Mouse (Mus musculus): Measurements from ENCODE around the gene Malsu1. TPM values are rescaled to one million over a fixed set of nuclear protein-coding genes. Genes with fewer than 3 reads are reported as not detected.

Malsu1 gene
- polyA plus RNA-seq, 1 experiment: 18.6 TPM

- DNase-seq (ENCODE audit: low read depth): no peak
- TF ChIP-seq POLR2A (IDR thresholded peaks at IDR 0.05; ENCODE audit: borderline replicate concordance, extremely low read depth, insufficient read depth, insufficient read length, poor library complexity, severe bottlenecking): no peak
These were observed 42.0 kb downstream of the Malsu1 start for GRCm38 (mm10) chr6:49115550-49115949.

DNA sequence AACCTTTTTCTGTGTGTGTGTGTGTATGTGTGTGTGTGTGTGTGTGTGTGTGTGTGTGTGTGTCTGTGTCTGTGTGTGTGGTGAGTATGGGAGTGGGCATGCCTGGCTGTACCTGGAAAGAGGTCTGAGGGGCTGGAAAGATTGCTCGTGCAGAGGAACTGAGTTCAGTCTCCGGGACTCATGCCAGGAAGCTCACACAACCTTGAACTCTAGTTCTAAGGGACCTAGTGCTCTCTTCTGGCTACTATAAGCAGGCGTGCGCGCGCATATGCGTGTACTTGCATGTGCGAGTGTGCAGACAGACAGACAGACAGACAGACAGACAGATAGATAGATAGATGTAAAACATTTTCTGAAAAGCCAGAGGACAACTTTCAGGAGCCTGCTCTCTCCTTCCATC lies 42.6 kb downstream of the Malsu1 start:
- no peak for DNase-seq (ENCODE audit: low read depth)
- TF ChIP-seq POLR2A (IDR thresholded peaks at IDR 0.05; ENCODE audit: borderline replicate concordance, extremely low read depth, insufficient read depth, insufficient read length, poor library complexity, severe bottlenecking) (no peak), CTCF (IDR thresholded peaks at IDR 0.05; ENCODE audit: borderline replicate concordance, extremely low read depth, insufficient read depth, insufficient read length) (no peak)

- no peak for DNase-seq (ENCODE audit: low read depth)
- TF ChIP-seq CTCF (IDR thresholded peaks at IDR 0.05; ENCODE audit: borderline replicate concordance, extremely low read depth, insufficient read depth, insufficient read length): no peak
- no peak for TF ChIP-seq POLR2A (IDR thresholded peaks at IDR 0.05; ENCODE audit: borderline replicate concordance, extremely low read depth, insufficient read depth, insufficient read length, poor library complexity, severe bottlenecking)
These were observed 44.9 kb downstream of the Malsu1 start for GRCm38 (mm10) chr6:49118446-49118845.

GRCm38 (mm10) chr6:49119462-49120135 lies 46.0 kb downstream of the Malsu1 start:
- peak; percentile 52 for DNase-seq (ENCODE audit: low read depth)
- no peak for TF ChIP-seq CTCF (IDR thresholded peaks at IDR 0.05; ENCODE audit: borderline replicate concordance, extremely low read depth, insufficient read depth, insufficient read length)
- no peak for TF ChIP-seq POLR2A (IDR thresholded peaks at IDR 0.05; ENCODE audit: borderline replicate concordance, extremely low read depth, insufficient read depth, insufficient read length, poor library complexity, severe bottlenecking)

GRCm38 (mm10) chr6:49120370-49120769 lies 46.8 kb downstream of the Malsu1 start:
- TF ChIP-seq POLR2A (IDR thresholded peaks at IDR 0.05; ENCODE audit: borderline replicate concordance, extremely low read depth, insufficient read depth, insufficient read length, poor library complexity, severe bottlenecking): no peak
- no peak for TF ChIP-seq CTCF (IDR thresholded peaks at IDR 0.05; ENCODE audit: borderline replicate concordance, extremely low read depth, insufficient read depth, insufficient read length)
- DNase-seq (ENCODE audit: low read depth): no peak

DNA sequence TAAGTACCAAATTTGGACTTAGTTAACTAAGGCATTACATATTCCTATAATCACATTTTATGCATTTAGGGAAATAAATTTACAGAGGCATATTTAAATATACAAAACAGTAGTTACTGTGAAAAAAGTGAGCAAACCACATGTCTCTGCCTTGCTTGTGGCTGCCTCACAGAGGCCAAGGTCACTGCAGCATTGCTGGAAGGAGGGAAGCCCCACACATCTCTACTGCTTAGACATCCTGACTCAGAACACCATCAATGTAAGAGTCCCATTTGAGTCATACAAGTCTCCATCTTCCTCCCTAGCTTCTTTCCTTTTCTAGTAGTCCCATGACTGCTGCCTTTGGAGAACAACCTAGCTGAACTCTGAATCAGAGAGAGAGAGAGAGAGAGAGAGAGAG lies 56.7 kb downstream of the Malsu1 start:
- TF ChIP-seq POLR2A (IDR thresholded peaks at IDR 0.05; ENCODE audit: borderline replicate concordance, extremely low read depth, insufficient read depth, insufficient read length, poor library complexity, severe bottlenecking) (no peak), CTCF (IDR thresholded peaks at IDR 0.05; ENCODE audit: borderline replicate concordance, extremely low read depth, insufficient read depth, insufficient read length) (no peak)
- no peak for DNase-seq (ENCODE audit: low read depth)

DNA sequence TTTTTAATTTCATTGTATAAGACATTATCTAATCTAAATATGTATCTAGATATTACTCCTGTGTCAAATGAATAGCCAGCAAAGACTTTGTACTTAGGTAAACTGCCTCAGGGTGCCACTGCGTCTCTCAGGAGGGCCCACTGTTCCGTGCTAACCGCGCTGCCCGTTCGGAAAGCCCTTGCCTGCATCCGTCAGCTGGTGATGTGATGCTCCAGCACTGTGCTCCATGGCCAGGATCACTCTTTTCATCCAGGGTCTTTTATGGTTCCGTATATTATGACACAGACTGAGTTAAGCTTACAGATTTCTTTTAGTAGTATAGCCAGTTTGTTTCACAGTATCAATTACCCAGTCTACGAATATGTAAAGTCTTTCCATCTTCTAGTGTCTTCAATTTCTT lies 58.3 kb downstream of the Malsu1 start:
- TF ChIP-seq CTCF (IDR thresholded peaks at IDR 0.05; ENCODE audit: borderline replicate concordance, extremely low read depth, insufficient read depth, insufficient read length): no peak

DNA sequence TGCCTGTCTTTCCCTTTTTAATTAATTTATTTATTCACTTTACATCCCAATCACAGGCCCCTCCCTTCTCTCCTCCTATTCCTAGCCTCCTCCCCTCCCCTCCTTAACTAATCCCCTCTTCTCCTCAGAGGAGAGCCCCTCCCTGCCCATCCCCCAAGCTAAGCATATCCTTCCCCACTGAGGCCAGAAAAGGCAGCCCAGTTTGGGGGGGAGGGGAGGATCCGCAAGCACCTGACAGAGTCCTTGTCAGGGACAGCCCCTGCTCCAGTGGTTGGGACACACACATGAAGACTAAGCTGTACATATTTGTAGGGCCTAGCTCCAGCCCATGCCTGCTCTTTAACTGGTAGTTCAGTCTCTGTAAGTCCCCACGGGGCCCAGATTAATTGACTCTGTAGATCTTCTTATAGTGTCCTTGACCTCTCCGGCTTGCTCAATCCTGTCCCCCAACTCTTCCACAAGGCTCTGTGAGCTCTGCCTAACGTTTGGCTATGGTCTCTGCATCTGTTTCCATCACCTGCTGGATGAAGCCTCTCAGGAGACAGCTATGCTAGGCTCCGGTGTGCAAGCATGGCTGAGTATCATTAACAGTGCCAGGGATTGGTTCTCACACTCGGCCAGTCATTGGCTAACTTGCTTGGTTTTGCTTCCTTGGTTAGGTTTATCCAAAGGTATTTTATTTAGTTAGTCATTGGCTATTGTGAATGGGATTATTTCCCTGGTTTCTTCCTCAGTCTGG lies 58.9 kb downstream of the Malsu1 start:
- TF ChIP-seq CTCF (IDR thresholded peaks at IDR 0.05; ENCODE audit: borderline replicate concordance, extremely low read depth, insufficient read depth, insufficient read length) (no peak), POLR2A (IDR thresholded peaks at IDR 0.05; ENCODE audit: borderline replicate concordance, extremely low read depth, insufficient read depth, insufficient read length, poor library complexity, severe bottlenecking) (no peak)
- DNase-seq (ENCODE audit: low read depth): no peak

More for the DNA sequence above, 58.3 kb downstream of the Malsu1 start:
- no peak for DNase-seq (ENCODE audit: low read depth)

Other genes starting within 250 kb of the Malsu1 start
- 12.7 and 14.0 TPM in 2 replicates for gene Tmem176a, start 232.9 kb upstream of the Malsu1 start, polyA plus RNA-seq (2012; rRNA removed)
- gene Tmem176b, start 232.3 kb upstream of the Malsu1 start, polyA plus RNA-seq (2012; rRNA removed): 92.9 and 101 TPM in 2 replicates
- gene Aoc1, start 200.9 kb upstream of the Malsu1 start, polyA plus RNA-seq (2012; rRNA removed): 0.03 and 0.04 TPM in 2 replicates
- gene 1600015I10Rik, start 143.9 kb upstream of the Malsu1 start, polyA plus RNA-seq (2012; rRNA removed): not detected in 2 replicates
- not detected in 2 replicates for gene Doxl2, start 98.8 kb upstream of the Malsu1 start, polyA plus RNA-seq (2012; rRNA removed)
- not detected in 2 replicates for gene Svs1, start 86.9 kb upstream of the Malsu1 start, polyA plus RNA-seq (2012; rRNA removed)
- gene Gpnmb, start 37.2 kb upstream of the Malsu1 start, polyA plus RNA-seq (2012; rRNA removed): 0.44 and 1.3 TPM in 2 replicates
- gene Igf2bp3, start 141.2 kb downstream of the Malsu1 start, polyA plus RNA-seq (2012; rRNA removed): 22.0 and 22.6 TPM in 2 replicates
- 199 and 246 TPM in 2 replicates for gene Tra2a, start 190.2 kb downstream of the Malsu1 start, polyA plus RNA-seq (2012; rRNA removed)
- gene Ccdc126, start 245.5 kb downstream of the Malsu1 start, polyA plus RNA-seq (2012; rRNA removed): 5.0 and 5.8 TPM in 2 replicates

Data from brain, embryonic 14.5 days (tissue).